Mouse (Mus musculus) thymus, postnatal 25 days (tissue): ENCODE data around the gene Spin1.
A peak's percentile ranks its signal among the peaks of the same experiment; 100 is the strongest.

Experiments used
- DNase-seq: peaks from one replicate; pipeline ENCODE4 v3.0.0; 2022

The Spin1 gene

GRCm38 (mm10) chr13:51152966-51153669 is 52.4 kb downstream of the Spin1 start:
- DNase-seq: no peak

DNA sequence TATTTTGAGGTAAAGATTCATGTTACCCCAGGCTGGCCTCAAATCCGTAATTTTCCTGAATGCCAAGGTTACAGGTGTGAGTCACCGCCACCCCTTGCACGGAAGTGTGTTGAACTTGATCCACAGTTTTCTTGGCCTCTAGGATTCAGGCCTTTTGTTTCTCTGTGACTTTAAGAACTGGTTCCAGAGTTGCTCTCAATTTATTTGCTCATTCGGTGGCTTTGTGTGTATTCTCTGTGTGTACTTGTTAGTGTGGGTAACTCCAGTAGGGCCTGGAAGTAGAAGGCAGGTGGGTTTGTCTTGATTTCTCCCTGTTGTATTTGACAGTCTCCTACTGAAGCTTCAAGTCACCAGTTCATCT is 53.0 kb downstream of the Spin1 start:
- DNase-seq: no peak

DNA sequence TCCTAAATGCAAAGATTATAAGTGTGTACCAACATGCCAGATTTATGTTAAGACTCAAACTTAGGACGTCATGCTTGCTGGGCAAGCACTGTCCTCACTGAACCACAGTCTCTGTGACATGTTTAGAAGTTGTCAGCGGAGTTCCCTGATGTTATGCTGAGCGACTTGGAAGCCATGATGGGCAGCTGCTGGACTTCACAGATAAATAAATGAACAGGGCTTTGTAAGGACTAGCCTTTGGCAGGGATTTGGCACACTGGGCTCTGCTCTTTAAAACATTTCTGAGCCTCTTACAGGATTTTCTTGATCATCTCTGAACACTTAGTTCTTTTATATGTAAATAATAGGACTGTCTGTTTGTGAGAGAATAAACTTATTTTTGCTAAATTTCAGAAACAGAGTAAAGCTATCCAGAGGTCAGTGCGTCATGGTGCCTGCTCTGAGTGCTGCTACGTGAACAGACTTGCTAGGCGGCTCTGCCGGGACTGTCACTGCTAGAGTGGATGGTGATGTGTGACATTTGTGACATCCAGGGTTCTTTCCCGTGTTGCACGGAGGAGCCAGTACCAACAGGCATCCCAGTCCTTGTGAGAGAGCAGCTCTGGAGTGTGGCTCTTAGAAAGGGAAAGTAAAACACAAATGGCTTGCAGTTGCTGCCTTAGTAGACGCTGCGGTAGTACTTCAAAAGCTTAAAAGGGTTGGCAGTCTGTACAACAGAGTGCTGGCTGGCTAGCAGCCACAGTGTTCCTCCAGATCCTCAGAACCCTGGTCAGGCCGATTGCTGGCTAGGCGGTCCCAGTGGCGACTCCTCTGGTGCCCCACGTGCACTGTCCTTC is 54.7 kb downstream of the Spin1 start:
- DNase-seq: no peak

- no peak for DNase-seq
Observed at GRCm38 (mm10) chr13:51156014-51156386, 55.3 kb downstream of the Spin1 start.

- no peak for DNase-seq
Observed at GRCm38 (mm10) chr13:51157291-51157690, 56.6 kb downstream of the Spin1 start.

DNA sequence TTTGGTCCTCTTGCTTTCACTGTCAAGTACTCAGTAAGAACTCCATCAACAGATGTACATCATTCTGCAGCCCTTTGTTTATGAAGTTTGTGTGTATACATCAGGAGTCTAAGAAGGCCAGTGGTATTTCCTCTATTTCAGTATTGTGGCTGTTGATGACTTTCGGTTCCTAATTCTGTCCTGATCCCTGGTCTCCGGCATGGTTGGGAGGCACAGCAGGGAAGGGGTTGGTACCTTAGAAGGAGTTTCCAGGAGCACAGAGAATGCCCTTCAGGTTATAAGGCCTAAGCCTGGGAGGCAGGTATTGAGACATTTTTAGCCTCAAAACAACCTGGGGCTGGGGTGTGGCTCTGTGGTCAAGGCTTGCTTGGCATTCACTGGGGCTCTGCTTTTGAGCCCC is 61.0 kb downstream of the Spin1 start:
- no peak for DNase-seq

GRCm38 (mm10) chr13:51162246-51162645 is 61.6 kb downstream of the Spin1 start:
- DNase-seq: no peak

- DNase-seq: no peak
Observed at GRCm38 (mm10) chr13:51166711-51167110, 66.0 kb downstream of the Spin1 start.

- DNase-seq: no peak
Observed at GRCm38 (mm10) chr13:51170215-51170614, 69.5 kb downstream of the Spin1 start.

GRCm38 (mm10) chr13:51170691-51171680 is 70.3 kb downstream of the Spin1 start, which contains the start of gene Nxnl2:
TSS of gene Nxnl2 (plus strand) at chr13:51171022.
- peak; percentile 78 for DNase-seq

GRCm38 (mm10) chr13:51172601-51173000 is 71.9 kb downstream of the Spin1 start:
- DNase-seq: no peak

- no peak for DNase-seq
Observed at GRCm38 (mm10) chr13:51178932-51179331, 78.3 kb downstream of the Spin1 start.

DNA sequence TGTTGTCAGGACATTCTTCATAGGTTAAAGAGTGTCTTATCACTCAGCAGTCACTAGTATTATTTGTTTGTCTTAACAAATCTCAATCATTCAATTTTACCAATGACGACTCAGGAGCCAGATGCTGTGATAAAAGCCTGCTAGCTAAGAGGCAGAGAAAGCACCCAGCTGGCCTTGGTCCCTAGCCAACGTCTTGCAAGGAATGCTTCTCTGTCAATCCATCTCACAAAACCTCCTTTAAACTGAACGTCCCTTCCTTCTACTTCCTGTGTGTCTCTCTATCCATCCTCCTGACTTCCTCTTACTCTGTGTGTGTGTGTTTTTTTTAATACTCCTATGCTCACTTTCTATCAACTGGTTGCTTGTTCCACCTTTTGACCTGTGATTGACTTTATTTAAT is 78.7 kb downstream of the Spin1 start:
- DNase-seq: no peak

GRCm38 (mm10) chr13:51182236-51182635 is 81.6 kb downstream of the Spin1 start:
- DNase-seq: no peak

DNA sequence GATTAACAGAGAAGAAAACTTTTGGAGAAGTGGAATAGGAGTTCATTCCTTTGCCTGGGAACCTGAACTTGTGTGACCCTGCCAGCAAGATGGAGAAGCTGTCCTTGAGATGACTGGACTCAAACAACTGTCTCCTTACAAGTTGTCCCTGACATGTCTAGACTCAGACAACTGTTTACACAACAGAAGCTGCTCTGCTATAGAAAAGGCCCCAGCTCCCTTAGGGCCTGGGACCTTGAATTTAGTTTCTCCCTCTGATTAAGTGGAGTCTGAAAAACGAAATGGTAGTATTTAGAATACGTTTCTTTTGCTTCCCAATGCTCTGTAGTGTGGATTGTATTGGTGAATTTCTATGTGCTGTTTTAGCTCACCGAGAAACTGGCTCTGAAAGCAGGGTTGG is 84.2 kb downstream of the Spin1 start:
- no peak for DNase-seq

GRCm38 (mm10) chr13:51190336-51190735 is 89.7 kb downstream of the Spin1 start:
- no peak for DNase-seq

- no peak for DNase-seq
Observed at GRCm38 (mm10) chr13:51191416-51192140, 90.9 kb downstream of the Spin1 start.

- no peak for DNase-seq
Observed at GRCm38 (mm10) chr13:51193893-51194292, 93.2 kb downstream of the Spin1 start.

GRCm38 (mm10) chr13:51197699-51198098 is 97.0 kb downstream of the Spin1 start:
- no peak for DNase-seq

DNA sequence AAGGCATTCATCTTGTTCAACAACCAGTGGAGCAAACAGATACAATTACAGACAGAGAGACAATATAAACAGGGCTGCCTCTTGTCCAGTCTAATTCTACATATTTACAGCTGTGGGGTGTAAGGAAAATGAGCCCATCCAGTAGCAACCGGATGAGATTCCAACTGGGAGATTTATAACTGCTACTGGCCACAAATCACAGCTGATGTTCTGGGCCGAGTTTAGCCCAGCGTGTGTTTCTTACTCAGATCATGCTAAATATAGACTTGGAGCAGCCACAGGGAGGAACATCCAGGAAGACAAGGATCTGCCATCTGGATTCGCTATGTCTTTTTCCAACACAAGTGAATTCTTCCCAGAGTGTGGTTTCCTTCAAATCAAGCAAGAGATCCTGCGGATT is 97.5 kb downstream of the Spin1 start:
- DNase-seq: no peak
